Mouse (Mus musculus) liver, embryonic 12.5 days (tissue): Measurements from ENCODE around the gene Scgb1b27. TPM values are rescaled to one million over a fixed set of nuclear protein-coding genes. Genes with fewer than 3 reads are reported as not detected.
"Not testable (repeated sequence)": the region's sequence is repeated elsewhere in the genome, so short reads cannot be mapped to it uniquely, and the experiment has no call there.

Experiments
- ATAC-seq: fragments of 200-750 bp; cut with Nextera tagmentation; 2 replicates; pipeline ENCODE4 v1.8.0; 2017; ENCODE audit warnings: moderate number of reproducible peaks, mild to moderate bottlenecking, moderate library complexity
- H3K27ac ChIP-seq: fragments of 300-500 bp; sonication (generic); 2 replicates; pipeline ENCODE4 v1.5.1; 2016; ENCODE audit warnings: mild to moderate bottlenecking
- H3K27me3 ChIP-seq: fragments of 300-500 bp; sonication (generic); replicated peaks from 2 replicates; pipeline ENCODE4 v1.6.1; 2016; ENCODE audit warnings: mild to moderate bottlenecking, moderate library complexity
- H3K36me3 ChIP-seq: fragments of 300-500 bp; sonication (generic); 2 replicates; pipeline ENCODE4 v1.6.1; 2016; ENCODE audit warnings: mild to moderate bottlenecking, moderate library complexity
- H3K4me1 ChIP-seq: fragments of 300-500 bp; sonication (generic); 2 replicates; pipeline ENCODE4 v1.6.1; 2016
- H3K4me2 ChIP-seq: fragments of 300-500 bp; sonication (generic); 2 replicates; pipeline ENCODE4 v1.6.1; 2016; ENCODE audit warnings: mild to moderate bottlenecking, moderate library complexity
- H3K4me3 ChIP-seq: fragments of 300-500 bp; sonication (generic); 2 replicates; pipeline ENCODE4 v1.5.1; 2016; ENCODE audit warnings: mild to moderate bottlenecking, moderate library complexity
- H3K9ac ChIP-seq: fragments of 300-500 bp; sonication (generic); 2 replicates; pipeline ENCODE4 v1.6.1; 2016; ENCODE audit warnings: mild to moderate bottlenecking, moderate library complexity
- H3K9me3 ChIP-seq: fragments of 300-500 bp; sonication (generic); replicated peaks from 2 replicates; pipeline ENCODE4 v1.6.1; 2016; ENCODE audit warnings: mild to moderate bottlenecking, moderate library complexity
- WGBS: fragments of 180-500 bp; shearing (Covaris S2); methylation state at CpG from one replicate; pipeline ENCODE4 v1.1.7; 2016; ENCODE audit not compliant: insufficient replicate concordance; 5-methylcytosine and 5-hydroxymethylcytosine counted together
- polyA plus RNA-seq: library from polyadenylated mRNA; unstranded; fragments of >200 nt; fragmentation: Nextera tagmentation; extraction: Ambion mirVana; gene quantifications from 2 replicates; pipeline ENCODE4 v1.2.1, GENCODE M21; 2016

The Scgb1b27 gene
- not detected in 2 replicates for polyA plus RNA-seq

DNA sequence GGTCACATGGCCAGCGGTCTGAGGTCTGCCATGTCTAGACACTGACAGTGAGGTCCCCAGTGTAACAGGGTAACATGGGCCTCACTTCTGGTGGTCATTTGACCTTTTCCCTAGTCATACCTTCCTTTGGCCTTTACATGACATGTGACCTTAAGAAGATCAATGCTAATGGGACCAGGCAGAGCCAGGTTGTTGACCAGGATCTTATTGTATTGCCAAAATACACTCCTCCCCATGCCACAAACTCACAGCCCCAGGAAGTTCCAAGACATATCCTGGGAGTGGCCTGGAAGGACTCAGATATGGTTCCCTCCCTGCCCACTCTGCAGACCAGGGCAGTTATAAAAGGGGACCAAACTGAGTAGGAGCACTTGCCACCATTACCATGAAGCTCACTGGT lies at the start of gene Scgb1b27:
Gene Scgb1b27 (plus strand): TSS at position 301 of the 400 bp plus-strand sequence.
- H3K27me3 ChIP-seq, H3K36me3 ChIP-seq, ATAC-seq, H3K4me2 ChIP-seq, H3K4me1 ChIP-seq, H3K9ac ChIP-seq, H3K27ac ChIP-seq, H3K4me3 ChIP-seq: not testable (repeated sequence)
- H3K9me3 ChIP-seq, result peaks cover 40% of the 10 kb centered on the region
- WGBS, result 74% methylated on average over 1 of the region's 1 CpGs

DNA sequence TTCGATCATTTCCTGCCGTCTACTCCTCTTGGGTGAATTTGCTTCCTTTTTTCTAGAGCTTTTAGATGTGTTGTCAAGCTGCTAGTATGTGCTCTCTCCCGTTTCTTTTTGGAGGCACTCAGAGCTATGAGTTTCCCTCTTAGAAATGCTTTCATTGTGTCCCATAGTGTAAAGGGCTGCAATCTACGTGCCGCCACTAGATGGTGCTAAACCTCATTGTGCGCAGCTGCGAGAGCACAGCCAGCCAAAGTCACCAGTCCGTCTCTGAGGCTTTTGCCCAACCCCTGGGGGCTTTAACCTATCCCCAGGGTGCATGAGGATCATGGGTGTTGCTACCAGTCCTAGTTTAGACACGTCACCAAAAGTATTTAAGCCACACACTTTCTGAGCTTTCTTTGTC lies 39.0 kb upstream of the Scgb1b27 start:
- 19% methylated on average over 8 of the region's 9 CpGs for WGBS
- not testable (repeated sequence) for H3K4me1 ChIP-seq, H3K36me3 ChIP-seq, H3K27ac ChIP-seq, ATAC-seq, H3K27me3 ChIP-seq, H3K9me3 ChIP-seq, H3K4me3 ChIP-seq, H3K4me2 ChIP-seq, H3K9ac ChIP-seq

DNA sequence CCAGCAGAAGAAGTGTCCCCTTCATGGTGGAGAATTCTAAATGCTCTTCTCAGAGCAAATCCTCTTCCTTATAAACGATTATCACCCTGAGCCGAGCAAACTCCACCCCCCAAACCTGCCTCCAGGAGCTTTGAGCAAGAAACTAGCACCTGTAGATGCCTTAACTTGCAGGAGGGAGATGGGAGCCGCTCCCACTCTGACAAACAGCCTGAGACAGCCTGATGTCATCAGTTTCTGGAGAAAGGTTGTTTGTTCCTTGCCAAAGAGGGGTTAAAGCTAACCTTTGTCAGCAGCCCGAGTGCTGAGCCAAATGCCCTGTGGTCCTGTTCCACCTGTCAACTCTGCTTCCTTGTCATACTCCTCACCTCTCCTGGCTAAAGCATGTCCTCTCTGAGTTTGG lies 7.4 kb upstream of the Scgb1b27 start, which contains the start of gene Scgb2b27:
Gene Scgb2b27 (minus strand): TSS at position 101 of the 400 bp plus-strand sequence.
- WGBS, result 46% methylated on average over 4 of the region's 4 CpGs
- Histone ChIP-seq H3K4me3 (no peak within 1 kb of the TSS), H3K27ac (no peak within 1 kb of the TSS), H3K9me3 (peaks cover 37% of the 10 kb centered on the region; the same call in 1 of the 2 replicates), H3K4me2 (no peak within 1 kb of the TSS), H3K27me3 (no peaks in the 10 kb centered on the region), H3K4me1 (no peaks in the 10 kb centered on the region), H3K36me3 (no peaks in the 10 kb centered on the region), H3K9ac (no peak within 1 kb of the TSS)
- ATAC-seq, result no peak

DNA sequence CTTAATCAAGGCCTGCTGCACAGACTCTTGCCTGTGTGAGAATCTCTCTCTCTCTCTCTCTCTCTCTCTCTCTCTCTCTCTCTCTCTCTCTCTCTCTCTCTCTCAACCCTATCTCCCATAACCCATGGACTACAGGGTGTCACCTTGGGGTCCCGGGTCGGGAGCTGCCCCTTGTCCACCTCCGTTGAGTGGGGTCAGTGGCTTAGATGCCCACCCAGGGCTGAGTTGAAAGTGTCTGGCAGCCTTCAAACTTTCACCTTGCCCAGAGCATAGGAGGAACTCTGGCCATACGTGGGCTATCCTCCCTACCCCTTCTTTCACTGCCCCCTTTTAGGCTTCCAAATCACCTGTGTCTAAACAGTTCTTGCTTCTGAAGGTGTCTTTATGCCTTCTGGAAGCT lies 4.4 kb downstream of the Scgb1b27 start:
- no peaks in the 10 kb centered on the region for H3K36me3 ChIP-seq
- no peak for ATAC-seq
- WGBS, result 63% methylated on average over 4 of the region's 4 CpGs
- H3K4me1 ChIP-seq, result no peaks in the 10 kb centered on the region
- H3K27ac ChIP-seq, result no peak overlapping the region
- H3K9me3 ChIP-seq, result peaks cover 36% of the 10 kb centered on the region
- no peak overlapping the region for H3K9ac ChIP-seq
- H3K4me2 ChIP-seq, result no peak overlapping the region
- no peak overlapping the region for H3K4me3 ChIP-seq
- no peaks in the 10 kb centered on the region for H3K27me3 ChIP-seq

DNA sequence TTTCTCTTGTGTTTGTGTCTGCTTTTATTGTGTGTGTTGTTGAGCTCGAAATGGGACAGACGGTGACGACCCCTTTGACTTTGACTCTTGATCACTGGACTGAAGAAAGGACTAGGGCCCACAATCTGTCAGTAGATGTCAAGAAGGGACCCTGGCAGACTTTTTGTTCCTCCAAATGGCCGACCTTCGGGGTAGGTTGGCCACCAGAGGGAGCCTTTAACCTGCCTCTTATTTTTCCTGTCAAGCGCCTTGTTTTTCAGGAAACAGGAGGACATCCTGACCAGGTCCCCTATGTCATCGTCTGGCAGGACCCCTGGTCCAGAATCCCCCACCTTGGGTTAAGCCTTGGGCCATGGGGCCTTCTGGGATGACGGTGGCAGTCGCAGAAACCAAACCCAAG lies 5.9 kb downstream of the Scgb1b27 start:
- not testable (repeated sequence) for H3K4me3 ChIP-seq, ATAC-seq, H3K27me3 ChIP-seq, H3K36me3 ChIP-seq, H3K4me2 ChIP-seq, H3K27ac ChIP-seq, H3K4me1 ChIP-seq, H3K9ac ChIP-seq
- WGBS, result 64% methylated on average over 9 of the region's 9 CpGs
- peaks cover 39% of the 10 kb centered on the region for H3K9me3 ChIP-seq

DNA sequence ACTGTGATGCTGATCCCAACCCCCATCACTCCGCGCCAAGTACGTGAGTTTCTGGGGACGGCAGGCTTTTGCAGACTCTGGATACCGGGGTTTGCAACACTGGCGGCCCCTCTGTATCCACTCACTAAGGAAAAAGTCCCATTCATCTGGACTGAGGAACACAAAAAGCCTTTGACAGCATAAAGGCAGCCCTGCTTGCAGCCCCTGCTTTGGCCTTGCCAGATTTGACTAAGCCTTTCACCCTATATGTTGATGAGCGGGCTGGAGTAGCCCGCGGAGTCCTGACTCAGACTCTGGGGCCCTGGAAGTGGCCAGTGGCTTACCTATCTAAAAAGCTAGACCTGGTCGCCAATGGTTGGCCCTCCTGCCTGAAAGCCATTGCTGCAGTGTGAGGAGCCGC lies 8.7 kb downstream of the Scgb1b27 start:
- Histone ChIP-seq H3K4me1 (no peaks in the 10 kb centered on the region), H3K27ac (no peak overlapping the region), H3K4me3 (no peak overlapping the region), H3K9me3 (peaks cover 45% of the 10 kb centered on the region), H3K27me3 (no peaks in the 10 kb centered on the region), H3K9ac (no peak overlapping the region), H3K36me3 (no peaks in the 10 kb centered on the region), H3K4me2 (no peak overlapping the region)
- 79% methylated on average over 11 of the region's 11 CpGs for WGBS
- ATAC-seq, result no peak

DNA sequence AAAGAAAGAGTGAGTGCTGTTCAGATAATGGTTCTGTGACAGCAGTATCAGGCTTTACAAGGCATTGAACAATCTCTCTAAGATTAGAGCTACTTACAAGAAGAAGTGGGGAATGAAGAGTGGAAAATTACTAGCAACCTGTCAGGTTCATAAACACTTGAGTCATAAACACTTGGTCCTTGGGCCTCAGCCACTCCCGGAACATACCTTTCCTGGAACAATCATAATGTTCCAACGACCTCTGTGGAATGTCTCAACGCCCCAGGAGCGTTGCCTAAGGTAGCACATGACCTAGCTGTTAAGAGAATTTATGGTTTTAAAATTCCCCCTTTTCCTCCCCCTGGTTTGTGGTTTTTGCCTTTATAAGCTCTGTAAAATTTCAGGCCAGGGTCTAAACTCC lies 13.3 kb downstream of the Scgb1b27 start:
- H3K9me3 ChIP-seq, result peaks cover 34% of the 10 kb centered on the region
- H3K36me3 ChIP-seq, H3K27ac ChIP-seq, H3K27me3 ChIP-seq, H3K9ac ChIP-seq, H3K4me3 ChIP-seq, H3K4me2 ChIP-seq, ATAC-seq, H3K4me1 ChIP-seq: not testable (repeated sequence)
- WGBS, result 61% methylated on average over 3 of the region's 4 CpGs

DNA sequence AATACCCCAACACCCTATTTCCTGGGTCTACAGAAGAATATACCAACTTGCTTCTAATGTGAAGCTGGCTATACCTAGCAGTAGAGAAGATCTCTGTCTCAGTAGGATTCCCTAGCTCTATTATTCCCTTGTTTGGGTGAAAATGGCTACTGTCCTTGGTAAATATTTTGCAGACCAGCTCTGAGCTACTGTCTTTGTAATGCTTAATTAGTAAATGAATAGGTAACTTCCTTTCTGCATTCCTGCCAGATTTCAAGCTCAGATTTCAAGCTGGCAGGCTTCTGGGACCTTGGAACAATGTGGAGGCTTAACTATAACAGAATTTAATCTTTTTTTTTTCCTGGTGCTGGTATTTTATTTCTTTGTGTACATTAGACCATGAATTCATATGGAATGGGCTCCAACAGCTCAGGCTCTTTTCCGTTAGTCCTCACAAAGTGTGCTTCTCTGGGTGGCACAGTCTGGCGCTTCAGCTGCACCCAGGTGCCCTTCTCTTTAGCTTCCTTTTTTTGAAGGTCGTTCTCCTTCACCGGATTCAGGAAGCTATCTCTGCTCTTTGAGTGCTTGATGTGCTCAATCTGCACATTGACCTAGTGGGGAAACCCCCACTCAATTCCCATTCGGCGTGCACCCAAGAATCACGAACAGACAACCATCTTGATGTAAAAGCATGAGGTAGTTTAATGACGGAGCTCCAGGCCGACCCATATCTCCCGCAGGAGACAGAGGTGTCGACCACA lies 15.0 kb downstream of the Scgb1b27 start:
- H3K9me3 ChIP-seq, result peaks cover 27% of the 10 kb centered on the region
- not testable (repeated sequence) for H3K27me3 ChIP-seq, H3K27ac ChIP-seq, ATAC-seq, H3K4me1 ChIP-seq, H3K36me3 ChIP-seq, H3K9ac ChIP-seq, H3K4me2 ChIP-seq, H3K4me3 ChIP-seq
- 79% methylated on average over 11 of the region's 11 CpGs for WGBS

DNA sequence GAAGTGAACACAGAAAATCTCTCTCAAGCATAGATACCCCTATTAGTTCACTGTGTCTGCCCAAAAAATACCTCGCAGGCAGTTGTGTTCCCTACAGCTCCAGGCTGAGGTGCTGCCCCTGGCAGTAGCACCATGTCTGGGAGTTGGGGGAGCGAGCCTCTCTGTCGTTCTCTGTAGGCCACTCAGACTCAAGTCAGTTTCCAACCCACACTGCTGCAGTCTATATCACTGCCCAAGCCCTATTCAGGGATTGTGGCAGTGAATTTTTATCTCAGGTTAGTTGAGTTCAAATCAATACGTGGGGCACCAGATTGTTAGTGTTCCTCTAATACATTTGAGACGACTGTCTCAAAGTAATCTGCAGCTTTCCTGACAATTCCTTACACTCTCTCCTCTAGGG lies 46.8 kb downstream of the Scgb1b27 start:
- not testable (repeated sequence) for H3K27me3 ChIP-seq, H3K36me3 ChIP-seq, H3K4me1 ChIP-seq, H3K9ac ChIP-seq, ATAC-seq, H3K4me2 ChIP-seq, H3K4me3 ChIP-seq, H3K9me3 ChIP-seq, H3K27ac ChIP-seq
- WGBS, result 54% methylated on average over 5 of the region's 5 CpGs

Other genes starting within 250 kb of the Scgb1b27 start
- not detected in 2 replicates for gene Scgb2b26, start 76.4 kb upstream of the Scgb1b27 start, polyA plus RNA-seq
- gene Scgb2b27, start 7.5 kb upstream of the Scgb1b27 start, polyA plus RNA-seq, result not detected in 2 replicates
- gene Scgb1b30, start 73.9 kb downstream of the Scgb1b27 start, polyA plus RNA-seq, result not detected in 2 replicates
- 1.5 TPM in 2 replicates for gene Wtip, start 111.8 kb downstream of the Scgb1b27 start, polyA plus RNA-seq
- gene Uba2, start 148.1 kb downstream of the Scgb1b27 start, polyA plus RNA-seq, result 165 and 174 TPM in 2 replicates
- gene Pdcd2l, start 175.2 kb downstream of the Scgb1b27 start, polyA plus RNA-seq, result 39.1 and 39.2 TPM in 2 replicates
- 207 and 222 TPM in 2 replicates for gene Gpi1, start 208.9 kb downstream of the Scgb1b27 start, polyA plus RNA-seq
- not detected in 2 replicates for gene Gm6096, start 229.6 kb downstream of the Scgb1b27 start, polyA plus RNA-seq